Mouse (Mus musculus): ENCODE results near the gene Gm9376.

Gene Gm9376

DNA sequence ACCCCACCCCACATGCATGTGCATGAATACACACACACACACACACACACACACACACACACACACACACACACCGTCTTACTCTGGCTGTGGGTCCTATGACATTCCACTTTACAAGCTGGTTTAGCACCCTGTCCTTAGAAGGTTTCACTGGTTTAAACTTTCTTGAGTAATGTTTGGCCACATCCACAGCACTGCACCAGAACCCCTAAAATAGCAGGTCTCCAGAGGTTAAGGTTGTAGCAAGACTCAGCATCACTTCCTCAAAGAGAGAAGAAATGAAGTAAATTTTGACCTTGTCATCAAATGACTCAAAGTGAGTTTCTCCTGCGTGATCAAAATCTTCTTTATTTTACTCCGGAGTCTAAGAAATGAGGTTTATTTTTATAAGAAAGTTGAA, 15.5 kb downstream of the Gm9376 start:
- DNase-seq (ENCODE audit: low spot score in 2 of 2), result no peak

DNA sequence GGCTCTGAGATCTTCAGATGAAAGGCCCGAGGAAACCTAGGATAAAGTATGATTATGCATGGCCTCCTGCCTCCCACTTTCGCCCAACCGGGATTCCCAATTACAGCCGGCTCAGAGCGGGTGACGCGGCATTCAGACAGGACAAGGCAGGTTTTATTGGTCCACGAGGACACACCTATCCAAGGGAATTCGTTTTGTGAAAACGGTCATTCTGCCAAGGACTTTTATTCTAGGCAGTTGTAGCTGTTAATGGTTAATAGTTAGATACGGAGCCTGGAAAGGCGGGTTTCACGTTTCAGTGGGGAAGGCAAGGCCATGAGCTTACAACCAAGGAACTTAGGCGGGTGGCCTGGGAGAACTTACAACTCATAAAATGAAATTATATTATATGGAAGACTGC, 16.2 kb downstream of the Gm9376 start:
- no peak for DNase-seq (ENCODE audit: low spot score in 2 of 2)

DNA sequence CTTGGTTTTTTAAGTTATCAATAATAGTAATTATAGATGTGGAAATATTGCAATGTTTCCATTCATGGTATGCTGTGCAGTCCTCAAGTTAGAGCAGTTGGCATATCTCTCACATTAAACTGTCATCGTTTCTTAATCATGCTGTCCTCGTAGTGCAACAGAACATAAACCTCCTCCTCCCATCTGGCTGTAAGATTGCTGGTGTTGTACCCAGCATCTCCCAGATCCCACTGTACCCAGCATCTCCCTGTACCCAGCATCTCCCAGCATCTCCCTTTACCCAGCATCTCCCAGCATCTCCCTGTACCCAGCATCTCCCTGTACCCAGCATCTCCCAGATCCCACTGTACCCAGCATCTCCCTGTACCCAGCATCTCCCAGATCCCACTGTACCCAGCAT, 19.3 kb downstream of the Gm9376 start:
- DNase-seq (ENCODE audit: low spot score in 2 of 2), result no peak

DNA sequence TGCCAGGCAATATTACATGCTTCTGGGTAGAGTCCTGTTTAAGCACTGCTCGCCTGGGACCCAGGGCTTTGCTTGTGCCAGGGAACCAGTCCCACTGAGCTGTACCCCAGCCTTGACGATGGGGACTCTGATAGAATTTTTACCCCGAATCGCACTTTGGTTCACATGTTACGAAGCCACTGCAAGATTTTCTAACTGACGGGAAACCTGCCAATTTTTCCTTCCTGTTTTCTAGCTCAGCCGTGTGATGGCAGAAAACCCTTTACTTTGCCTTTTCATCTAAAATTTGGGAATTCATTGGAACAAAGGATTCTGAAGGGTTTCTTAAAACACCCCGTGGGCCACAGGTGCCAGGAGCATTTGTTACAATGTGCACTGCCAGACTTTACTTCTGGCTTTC, 22.4 kb downstream of the Gm9376 start:
- no peak for DNase-seq (ENCODE audit: low spot score in 2 of 2)

DNA sequence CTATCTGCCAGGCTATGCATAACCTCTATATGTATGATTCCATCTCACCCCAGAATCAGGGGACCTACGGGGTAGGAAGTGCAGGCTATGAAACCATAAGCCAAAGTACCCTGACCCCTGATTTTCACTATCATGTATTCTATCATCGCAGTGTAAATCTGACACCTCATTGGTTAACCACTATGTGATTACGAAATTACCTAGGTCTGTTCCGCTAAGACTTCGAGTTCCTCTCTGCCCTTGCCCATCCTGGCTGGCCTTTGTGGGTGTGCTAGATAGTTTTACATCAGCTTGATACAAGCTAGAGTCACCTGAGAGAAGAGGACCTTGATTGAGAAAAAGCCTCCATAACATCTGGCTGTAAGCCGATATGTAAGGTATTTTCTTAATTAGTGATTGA, 23.2 kb downstream of the Gm9376 start:
- no peak for DNase-seq (ENCODE audit: low spot score in 2 of 2)

DNA sequence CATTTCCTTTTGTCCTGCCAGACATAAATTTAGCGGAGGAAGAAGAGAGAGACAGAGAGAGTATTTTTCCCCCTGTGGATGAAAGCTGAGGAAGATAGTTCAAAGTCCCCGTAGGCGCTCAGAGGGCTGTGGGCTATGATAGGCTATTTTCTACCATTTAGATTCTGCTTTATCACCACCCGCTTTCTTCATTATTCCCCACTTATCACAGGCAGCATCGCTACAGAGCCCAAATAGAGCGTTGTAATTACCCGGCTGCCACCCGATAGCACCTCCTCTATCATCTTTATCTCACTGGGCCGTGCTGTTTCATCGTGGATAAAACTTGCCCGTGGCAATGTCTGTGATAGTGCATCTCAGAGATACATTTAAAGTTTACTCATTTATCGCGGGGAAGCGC, 35.8 kb downstream of the Gm9376 start:
- DNase-seq (ENCODE audit: low spot score in 2 of 2), result no peak

DNA sequence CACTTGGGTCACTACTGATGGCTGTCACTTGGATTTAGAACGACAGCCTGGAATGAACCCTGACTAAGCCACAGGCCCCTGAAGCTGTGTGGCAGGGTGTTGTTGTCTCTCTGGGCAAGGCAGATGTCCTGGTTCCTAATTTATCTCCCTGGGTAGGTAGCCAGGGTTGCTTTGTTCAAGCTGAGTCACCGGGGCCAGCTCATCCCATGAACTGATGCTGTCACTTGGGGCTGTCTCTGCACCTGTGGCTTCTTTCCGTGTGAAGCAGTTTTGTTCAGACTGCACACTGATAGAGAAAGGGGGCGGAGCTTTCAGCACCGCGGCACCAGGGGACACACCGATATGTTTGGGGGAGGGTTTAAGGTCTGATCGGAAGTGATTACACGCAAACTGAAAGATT, 37.8 kb downstream of the Gm9376 start:
- DNase-seq (ENCODE audit: low spot score in 2 of 2), result no peak

DNA sequence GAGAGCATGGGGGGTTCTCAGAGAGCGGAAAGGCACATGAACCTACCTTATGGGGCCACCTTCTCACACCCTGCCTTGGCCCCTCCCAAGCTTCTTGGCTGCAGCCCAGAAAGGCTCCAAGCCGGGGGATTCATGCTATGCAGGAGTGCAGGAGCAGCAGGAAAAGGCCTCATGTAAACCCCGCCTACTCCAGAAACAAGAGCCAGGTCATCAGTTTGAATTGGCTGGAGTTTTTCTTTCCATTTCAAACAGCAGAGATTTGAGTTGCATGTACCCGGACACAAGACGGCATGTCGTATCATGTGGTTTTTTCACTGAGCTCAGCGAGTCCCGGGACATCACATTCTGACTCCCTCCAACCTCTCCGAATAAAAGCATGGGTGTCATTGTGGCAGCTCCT, 39.2 kb downstream of the Gm9376 start:
- DNase-seq (ENCODE audit: low spot score in 2 of 2), result no peak

DNA sequence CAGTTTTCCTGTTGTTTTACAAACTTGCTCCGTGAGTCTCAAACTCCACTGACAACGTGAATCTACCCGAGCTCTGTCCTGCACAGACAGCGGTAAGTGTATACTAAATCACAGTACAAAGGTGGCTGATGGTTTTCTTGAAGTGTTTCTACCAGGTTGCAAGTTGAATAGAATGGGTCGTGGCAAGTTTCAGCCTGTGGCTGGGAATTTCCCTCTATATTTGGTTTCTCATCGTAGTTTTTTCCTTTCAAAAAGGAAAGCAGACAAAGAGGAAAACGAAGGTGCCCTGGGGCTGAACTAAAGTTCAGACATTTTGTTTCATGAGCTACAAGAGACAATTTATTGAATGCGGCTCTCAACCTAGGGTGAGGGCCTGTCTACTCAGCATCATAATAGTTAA, 40.3 kb downstream of the Gm9376 start:
- DNase-seq (ENCODE audit: low spot score in 2 of 2), result no peak

DNA sequence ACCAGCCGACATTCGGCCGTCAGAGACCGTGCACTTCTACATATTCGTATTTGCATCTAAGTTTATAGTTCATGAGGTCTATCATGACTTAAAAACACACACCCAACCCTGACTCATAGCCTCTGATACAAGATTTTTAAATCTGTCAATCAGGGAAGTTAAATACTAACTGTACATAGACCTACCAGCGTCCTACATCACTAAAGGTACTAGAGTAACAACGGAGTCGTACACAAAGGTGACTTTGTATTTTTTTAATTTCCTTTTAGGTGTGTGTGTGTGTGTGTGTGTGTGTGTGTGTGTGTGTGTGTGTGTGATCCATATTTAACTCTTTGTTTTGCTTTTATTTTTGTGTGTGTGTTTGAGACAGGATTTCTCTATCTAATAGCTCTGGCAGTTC, 44.9 kb downstream of the Gm9376 start:
- DNase-seq (ENCODE audit: low spot score in 2 of 2), result no peak

DNA sequence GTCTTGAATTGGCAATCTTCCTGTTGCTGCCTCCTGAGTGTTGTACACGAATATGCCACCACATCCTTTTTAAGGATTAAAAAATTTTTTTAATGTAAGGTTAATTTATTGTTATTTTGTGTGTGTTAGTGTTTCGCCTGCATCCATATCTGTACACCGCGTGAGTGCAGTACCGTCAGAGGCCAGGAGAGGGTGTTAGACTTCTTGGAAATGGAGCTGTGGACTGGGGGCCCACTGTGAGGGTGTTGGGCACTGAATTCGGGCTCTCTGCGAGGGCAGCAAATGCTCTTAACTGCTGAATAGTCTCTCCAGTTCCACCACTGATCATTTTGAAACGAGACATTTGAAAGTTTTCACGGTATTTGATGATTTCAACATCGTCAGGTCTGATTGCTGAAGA, 45.9 kb downstream of the Gm9376 start:
- no peak for DNase-seq (ENCODE audit: low spot score in 2 of 2)

DNA sequence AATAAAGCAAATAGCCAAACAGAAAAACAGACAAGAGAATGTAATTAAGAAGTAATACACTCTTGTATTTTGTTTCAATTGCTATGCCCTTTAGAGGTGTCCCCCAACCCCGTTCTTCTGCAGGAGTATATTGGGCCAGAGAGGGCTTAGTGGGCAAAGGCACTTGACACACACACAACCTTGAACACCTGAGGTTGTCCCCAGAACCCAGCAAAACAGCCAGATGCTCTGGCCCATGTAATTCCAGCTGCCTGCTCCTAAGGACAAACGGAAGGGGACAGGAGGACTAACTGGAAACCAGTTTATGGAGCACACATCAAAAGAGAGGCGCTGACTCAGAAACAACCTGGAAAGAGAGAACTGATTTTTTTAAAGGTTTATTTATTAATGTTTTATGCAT, 47.2 kb downstream of the Gm9376 start:
- DNase-seq (ENCODE audit: low spot score in 2 of 2), result no peak

DNA sequence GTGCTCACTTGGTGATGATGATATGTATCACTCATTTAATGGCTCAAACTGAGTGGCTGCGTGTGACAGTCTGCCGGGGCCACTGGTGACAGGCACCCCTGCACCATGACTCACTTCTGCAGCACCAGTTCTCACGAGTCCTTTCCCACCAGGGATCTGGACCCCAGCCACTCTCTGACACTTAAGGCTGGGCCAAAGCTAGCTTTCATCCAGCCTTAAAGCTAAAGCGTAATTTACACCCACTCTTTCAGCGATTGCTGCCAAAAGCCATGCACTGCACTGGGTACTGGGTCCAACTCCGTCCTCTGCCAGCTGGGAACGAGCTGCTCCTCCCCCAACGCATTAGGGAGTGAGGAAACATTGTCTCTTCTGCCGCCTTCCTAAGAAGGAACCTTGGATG, 50.5 kb downstream of the Gm9376 start:
- no peak for DNase-seq (ENCODE audit: low spot score in 2 of 2)
